20 mouse cellular contexts compared by ENCODE assay signal in genomic region chr14:41005716-41006115, GRCm38 (mm10). TPM values are rescaled to one million over a fixed set of nuclear protein-coding genes. Genes with fewer than 3 reads are reported as not detected.
DNase-seq lines count a peak whose midpoint lies in the region; ATAC-seq and TF ChIP-seq lines count a peak whose summit lies in the region.
"Had no signal": no experiment of that assay in that cellular context is flagged by ENCODE, and none has a peak within 500 bp of the region (broad histone marks: within the 10 kb centered on the region; RNA-seq: fewer than 3 reads in every experiment).

No protein-coding gene starts in this region.

- no peak overlapping the region for H3K9ac ChIP-seq in liver, embryonic 14.5 days (replicated peaks)
- H3K9ac ChIP-seq: heart, embryonic 12.5 days; hindbrain, embryonic 12.5 days had no signal

- peaks cover 20% of the 10 kb centered on the region for H3K36me3 ChIP-seq in liver, embryonic 14.5 days (replicated peaks; ENCODE audit: control insufficient read depth, insufficient read depth, low read depth)

- no peak for TF ChIP-seq CTCF in liver, embryonic 14.5 days (IDR thresholded peaks at IDR 0.05; ENCODE audit: low read depth)

- peak overlapping the region; percentile 76 for H3K4me2 ChIP-seq in liver, embryonic 14.5 days (ENCODE audit: low read depth)
- H3K4me2 ChIP-seq: heart, embryonic 12.5 days; hindbrain, embryonic 12.5 days had no signal

- WGBS in liver, embryonic 14.5 days (ENCODE audit: insufficient replicate concordance): 77% methylated on average over 9 of the region's 9 CpGs

- TF ChIP-seq EP300 in liver, embryonic 14.5 days (IDR thresholded peaks at IDR 0.05; ENCODE audit: low read depth): no peak

- no peaks in the 10 kb centered on the region for H3K27me3 ChIP-seq in liver, embryonic 14.5 days (ENCODE audit: control insufficient read depth, insufficient read depth, low read length)
- H3K27me3 ChIP-seq: heart, embryonic 12.5 days; hindbrain, embryonic 12.5 days had no signal

- peak overlapping the region; percentile 82 for H3K27ac ChIP-seq in liver, embryonic 14.5 days
- H3K27ac ChIP-seq: hindbrain, embryonic 12.5 days; kidney, postnatal 0 days had no signal

- no peak for ATAC-seq in liver, embryonic 14.5 days (ENCODE audit: insufficient read depth)
- ATAC-seq: forebrain, embryonic 14.5 days had no signal

- DNase-seq in cerebellum, postnatal 10 days: peak; percentile 19 to 32
- DNase-seq in cerebellum, adult 9-10 months: no peak
- peak; percentile 71 for DNase-seq in kidney, adult 9 months
- no peak for DNase-seq in kidney, postnatal 4 days
- peak; percentile 30 for DNase-seq in adipocyte (ENCODE audit: low spot score)
- DNase-seq in liver, embryonic 14.5 days (ENCODE audit: low read depth in 3 of 3, low spot score in 3 of 3): no peak
- no peak for DNase-seq in spleen, adult 12 weeks (ENCODE audit: low spot score)
- DNase-seq in frontal cortex, adult 2 months (ENCODE audit: extremely low spot score in 1 of 2, low spot score in 1 of 2): no peak
- DNase-seq: adrenal gland, adult 8-10 months; embryo, embryonic 11 days; gastrocnemius, postnatal 36 days; heart, postnatal 14 days; lung, adult 2 months; lung, postnatal 4 days; retina, postnatal 1 day; right cerebral cortex, postnatal 4 days had no signal

- peak overlapping the region; percentile 43 to 44 for H3K4me3 ChIP-seq in liver, embryonic 14.5 days (ENCODE audit: insufficient read depth in 1 of 2, low read depth in 2 of 2, low read length in 2 of 2)
- H3K4me3 ChIP-seq: heart, embryonic 12.5 days; hindbrain, embryonic 12.5 days had no signal

- H3K4me1 ChIP-seq in liver, embryonic 14.5 days (replicated peaks; ENCODE audit: control insufficient read depth in 2 of 2, insufficient read depth in 2 of 2, low read length in 1 of 2): peaks cover 34 to 56% of the 10 kb centered on the region in 2 experiments

- H3K9me3 ChIP-seq in liver, embryonic 14.5 days (ENCODE audit: control insufficient read depth, low read length): no peaks in the 10 kb centered on the region
- H3K9me3 ChIP-seq: heart, embryonic 12.5 days; hindbrain, embryonic 12.5 days had no signal

RNA-seq across cellular contexts. Expression of gene Fam213a, which starts 7.9 kb away (rescaled TPM):
- polyA plus RNA-seq in liver, embryonic 14.5 days (2012; rRNA removed): 22.0 and 39.4 TPM in 2 replicates
- 41.8 and 45.1 TPM in 2 replicates for polyA plus RNA-seq in liver, embryonic 14.5 days (2014; fragmentation: Nextera tagmentation; extraction: Ambion mirVana)
- polyA plus RNA-seq in frontal cortex, adult 2 months (2012; rRNA removed): 137 and 138 TPM in 2 replicates

RNA-seq across cellular contexts. Expression of gene Tspan14, which starts 39.1 kb away (rescaled TPM):
- 22.0 and 22.9 TPM in 2 replicates for polyA plus RNA-seq in liver, embryonic 14.5 days (2012; rRNA removed)
- 25.4 and 28.5 TPM in 2 replicates for polyA plus RNA-seq in liver, embryonic 14.5 days (2014; fragmentation: Nextera tagmentation; extraction: Ambion mirVana)
- 46.4 and 47.7 TPM in 2 replicates for polyA plus RNA-seq in frontal cortex, adult 2 months (2012; rRNA removed)

Comparison
In these comparisons a context has a peak if more than half of its experiments do, and no peak if none do; other contexts are left out.
1. DNase-seq: peak in cerebellum, postnatal 10 days (2 of 2), kidney, adult 9 months (single experiment) and adipocyte (single experiment); none in cerebellum, adult 9-10 months (single experiment), kidney, postnatal 4 days (0 of 2), liver, embryonic 14.5 days (0 of 3), spleen, adult 12 weeks (single experiment) and frontal cortex, adult 2 months (0 of 2).